Mouse (Mus musculus): ENCODE results near the gene Serf2. TPM values are rescaled to one million over a fixed set of nuclear protein-coding genes. Genes with fewer than 3 reads are reported as not detected.

Serf2 gene
- polyA plus RNA-seq (2012) = 327 and 366 TPM in 2 replicates

GRCm38 (mm10) chr2:121448739-121449535, at the start of gene Serf2:
TSS of gene Serf2 (plus strand) at chr2:121449195.

DNA sequence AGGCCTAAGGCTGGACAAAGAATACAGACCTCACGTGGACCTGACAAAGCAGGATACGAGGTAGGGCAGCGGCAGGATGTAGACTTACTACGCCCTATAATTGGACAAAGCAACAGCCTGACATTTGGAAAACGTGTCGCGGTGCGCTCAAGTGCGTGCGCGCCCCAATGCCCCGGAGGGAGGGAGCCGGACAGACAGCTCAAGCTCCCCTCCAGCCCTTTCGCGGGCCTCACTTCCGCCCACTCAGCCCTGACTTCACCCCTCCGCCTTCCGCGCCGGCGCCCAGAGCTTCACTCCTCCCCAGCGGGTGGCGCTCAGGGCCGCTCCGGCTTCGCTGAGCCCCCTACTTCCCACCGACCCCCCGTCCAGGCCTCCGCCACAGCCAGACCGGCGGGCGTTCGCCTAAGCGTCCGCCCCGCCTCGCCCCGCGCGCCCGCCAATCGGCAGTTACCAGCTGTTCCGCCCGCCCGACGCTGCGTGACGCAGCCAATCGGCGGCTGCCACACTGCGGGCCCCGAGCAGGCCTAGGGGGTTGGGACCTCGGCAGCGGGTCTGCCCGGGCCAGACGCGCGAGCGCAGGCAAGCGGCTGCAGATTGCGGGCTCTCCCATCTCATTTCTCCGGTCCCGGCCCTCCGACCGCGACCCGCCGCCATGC, 35.5 kb upstream of the Serf2 start, which contains the start of the genes Pdia3 and Catsper2:
Gene Pdia3 (plus strand): TSS at position 389 of the 656 bp plus-strand sequence.
Gene Catsper2 (minus strand): TSS at position 406 of the 656 bp plus-strand sequence.

DNA sequence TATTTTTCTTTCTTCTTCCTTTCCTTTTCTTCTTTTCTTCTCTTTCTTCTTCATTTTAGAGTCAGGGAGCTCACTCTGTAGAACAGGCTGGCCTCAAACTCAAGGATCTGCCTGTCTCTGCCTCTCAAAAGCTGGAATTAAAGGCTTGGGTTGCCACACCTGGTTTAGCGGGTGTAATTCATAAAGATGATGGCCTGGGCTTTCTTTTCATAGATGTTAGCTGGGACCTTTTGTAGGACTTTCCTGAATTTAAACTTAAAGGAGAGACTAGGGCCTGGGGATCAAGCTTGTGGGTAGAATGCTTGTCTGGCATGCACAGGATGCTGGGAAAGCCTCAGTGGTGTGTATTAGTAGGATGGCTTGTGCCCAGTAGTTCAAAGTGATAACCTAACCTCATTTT, 4.8 kb upstream of the Serf2 start, which contains the start of gene Ell3:
Gene Ell3 (minus strand): TSS at position 101 of the 400 bp plus-strand sequence.

DNA sequence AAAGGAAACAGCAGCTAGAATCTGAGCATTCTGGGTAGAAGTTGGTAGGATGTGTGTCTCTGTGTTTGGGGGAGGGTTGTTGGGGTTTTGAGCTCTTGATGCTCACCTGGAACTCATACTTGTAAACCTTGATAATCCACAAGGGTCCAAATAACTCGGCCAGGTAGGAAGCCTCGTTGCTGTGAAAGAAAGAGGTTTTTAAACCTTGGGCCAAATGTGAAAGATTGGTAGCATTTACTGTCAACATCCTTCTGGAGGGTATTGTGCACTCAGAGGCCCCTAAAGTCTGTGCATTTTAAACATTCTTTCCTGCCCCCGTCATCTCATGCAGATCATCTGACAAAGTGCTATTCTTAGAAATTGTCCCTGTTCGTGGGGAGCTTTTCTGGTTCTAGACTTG, 4.0 kb downstream of the Serf2 start, which contains the start of gene Hypk:
Gene Hypk (plus strand): TSS at position 301 of the 400 bp plus-strand sequence.

DNA sequence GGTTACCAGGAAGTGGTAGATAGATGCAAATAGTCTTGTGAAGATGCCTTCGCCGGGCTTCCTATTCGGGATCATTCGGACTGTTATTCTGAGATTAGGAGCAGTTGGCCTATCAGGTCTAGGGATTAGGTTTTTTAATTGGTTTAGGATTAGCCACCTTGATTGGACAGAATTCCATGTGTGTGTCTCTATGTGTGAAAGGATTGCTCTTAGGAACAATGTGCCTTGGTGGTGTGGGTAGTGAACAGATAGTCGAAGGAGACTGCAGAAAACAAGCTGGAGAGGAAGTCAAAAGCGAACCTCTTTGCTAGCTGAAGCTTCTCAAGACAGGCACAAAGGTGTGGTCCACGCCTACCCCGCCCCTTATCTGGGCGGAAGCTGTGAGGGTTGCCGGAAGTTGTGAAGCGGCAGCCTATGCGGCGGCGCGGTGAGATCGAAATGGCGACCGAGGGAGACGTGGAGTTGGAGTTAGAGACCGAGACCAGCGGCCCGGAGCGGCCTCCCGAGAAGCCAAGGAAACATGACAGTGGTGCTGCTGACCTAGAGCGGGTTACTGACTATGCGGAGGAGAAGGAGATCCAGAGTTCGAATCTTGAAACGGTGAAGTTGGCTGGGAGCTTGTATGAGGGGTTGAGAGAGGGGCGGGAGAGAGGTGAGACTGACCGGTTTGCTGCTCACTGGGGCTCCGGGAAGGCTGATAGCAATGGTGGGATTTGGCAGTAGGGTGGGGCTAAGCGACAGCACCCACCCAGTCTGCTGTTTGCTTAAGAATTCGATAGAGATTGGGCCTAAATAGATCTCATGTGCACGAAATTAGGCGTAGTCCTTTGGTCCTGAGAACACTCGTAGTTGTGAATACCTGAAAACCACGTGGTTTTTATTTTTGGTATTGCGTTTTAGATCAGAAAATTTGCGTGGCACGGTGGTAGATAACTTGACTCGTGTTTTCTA, 8.0 kb downstream of the Serf2 start, which contains the start of gene Serinc4:
Gene Serinc4 (minus strand): TSS at position 90 of the 951 bp plus-strand sequence.

DNA sequence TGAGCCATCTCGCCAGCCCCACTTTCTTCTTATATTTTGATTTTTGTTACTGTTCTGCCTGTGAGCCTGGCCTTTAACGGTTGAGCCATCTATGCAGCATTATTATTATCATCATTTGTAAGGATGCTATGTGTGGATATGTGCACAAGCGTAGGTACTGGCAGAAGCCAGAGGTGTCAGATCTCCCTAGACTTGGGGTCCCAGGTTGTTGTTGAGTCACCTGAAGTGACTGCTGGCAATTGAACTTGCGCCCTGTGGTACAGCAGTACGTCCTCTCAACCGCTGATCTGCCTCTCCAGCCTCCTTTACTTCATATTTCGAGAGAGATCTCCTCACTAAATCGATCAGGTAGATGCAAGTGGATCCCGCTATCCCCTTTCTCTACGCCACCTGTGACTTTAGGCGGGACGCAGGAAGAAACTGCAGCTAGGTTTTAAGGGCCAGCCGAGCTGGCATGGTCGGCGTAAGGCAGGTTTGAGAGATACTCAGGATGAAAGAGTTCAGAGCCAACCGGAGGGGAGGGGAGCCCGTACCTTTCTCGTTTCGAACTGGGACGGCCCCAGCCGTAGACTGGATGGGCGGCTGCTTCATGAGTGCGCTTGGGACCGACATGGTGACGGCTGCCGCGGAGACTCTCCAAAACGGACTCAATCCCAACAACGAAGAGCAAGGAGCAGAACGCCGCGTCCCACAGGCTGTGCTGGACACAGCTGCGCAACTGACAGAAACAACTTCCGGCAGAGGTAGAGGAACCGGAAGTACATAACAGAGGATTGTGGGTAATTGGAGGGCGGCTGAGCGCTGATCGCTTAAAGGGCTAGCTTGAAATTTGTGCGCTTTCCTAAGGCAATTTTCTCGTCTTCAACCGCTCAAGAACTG, 24.5 kb downstream of the Serf2 start, which contains the start of gene Mfap1b:
Gene Mfap1b (minus strand): TSS at position 767 of the 879 bp plus-strand sequence.

GRCm38 (mm10) chr2:121505942-121506882, 57.2 kb downstream of the Serf2 start, which contains the start of the genes Mfap1a and Wdr76:
TSS of gene Mfap1a (minus strand) at chr2:121506665.
TSS of gene Wdr76 (plus strand) at chr2:121506723.

Other genes with a start within 250 kb of the Serf2 start
- 22.0 and 34.2 TPM in 2 replicates for gene Trp53bp1, start 177.8 kb upstream of the Serf2 start, polyA plus RNA-seq (2012)
- 0.01 and 0.30 TPM in 2 replicates for gene Map1a, start 159.6 kb upstream of the Serf2 start, polyA plus RNA-seq (2012)
- gene Ppip5k1, start 93.8 kb upstream of the Serf2 start, polyA plus RNA-seq (2012) = 5.6 and 6.3 TPM in 2 replicates
- not detected in 2 replicates for gene Ckmt1, start 91.5 kb upstream of the Serf2 start, polyA plus RNA-seq (2012)
- 0.04 TPM in 1 of 2 replicates, not detected in the other for gene Strc, start 62.0 kb upstream of the Serf2 start, polyA plus RNA-seq (2012)
- 785 and 987 TPM in 2 replicates for gene Pdia3, start 35.4 kb upstream of the Serf2 start, polyA plus RNA-seq (2012)
- gene Catsper2, start 35.4 kb upstream of the Serf2 start, polyA plus RNA-seq (2012) = 0.24 and 0.29 TPM in 2 replicates
- 0.05 TPM in 2 replicates for gene Ell3, start 4.9 kb upstream of the Serf2 start, polyA plus RNA-seq (2012)
- gene Hypk, start 4.1 kb downstream of the Serf2 start, polyA plus RNA-seq (2012) = 73.0 and 125 TPM in 2 replicates
- gene Serinc4, start 7.6 kb downstream of the Serf2 start, polyA plus RNA-seq (2012) = 0.05 TPM in 1 of 2 replicates, not detected in the other
- gene Mfap1b, start 24.9 kb downstream of the Serf2 start, polyA plus RNA-seq (2012) = 3.7 and 4.6 TPM in 2 replicates
- gene Mfap1a, start 57.5 kb downstream of the Serf2 start, polyA plus RNA-seq (2012) = 4.7 and 4.9 TPM in 2 replicates
- gene Wdr76, start 57.5 kb downstream of the Serf2 start, polyA plus RNA-seq (2012) = 1.2 and 1.3 TPM in 2 replicates